Mouse (Mus musculus): ENCODE results near the gene Slc6a21.
"Not testable (repeated sequence)": the region's sequence is repeated elsewhere in the genome, so short reads cannot be mapped to it uniquely, and the experiment has no call there.

Gene Slc6a21

GRCm38 (mm10) chr7:45255822-45256221 is 21.5 kb upstream of the Slc6a21 start:
- DNase-seq (ENCODE audit: low read depth) = not testable (repeated sequence)

GRCm38 (mm10) chr7:45257063-45257840 is 20.1 kb upstream of the Slc6a21 start:
- DNase-seq (ENCODE audit: low read depth) = no peak

DNA sequence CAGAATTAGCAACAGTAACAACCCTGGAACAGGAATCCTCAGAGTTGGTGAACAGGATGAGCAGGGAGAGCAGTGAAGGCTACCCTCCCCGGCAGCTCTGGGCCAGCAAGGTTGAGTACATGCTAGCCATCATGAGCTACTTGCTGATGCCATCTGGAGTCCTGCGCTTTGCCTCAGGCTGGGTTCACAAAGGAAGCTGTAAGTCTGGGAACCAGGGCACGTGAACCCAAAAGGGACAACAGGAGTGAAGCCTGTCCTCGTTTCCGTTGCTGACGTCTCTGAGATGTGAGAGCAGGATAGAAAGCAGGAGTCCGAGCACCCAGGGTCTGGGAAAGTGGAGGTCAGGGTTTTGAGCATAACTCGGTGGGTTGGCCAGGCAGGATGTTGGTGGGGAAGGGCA is 18.0 kb upstream of the Slc6a21 start:
- no peak for DNase-seq (ENCODE audit: low read depth)

- DNase-seq (ENCODE audit: low read depth) = no peak
These were observed 15.0 kb upstream of the Slc6a21 start for GRCm38 (mm10) chr7:45262266-45262665.

DNA sequence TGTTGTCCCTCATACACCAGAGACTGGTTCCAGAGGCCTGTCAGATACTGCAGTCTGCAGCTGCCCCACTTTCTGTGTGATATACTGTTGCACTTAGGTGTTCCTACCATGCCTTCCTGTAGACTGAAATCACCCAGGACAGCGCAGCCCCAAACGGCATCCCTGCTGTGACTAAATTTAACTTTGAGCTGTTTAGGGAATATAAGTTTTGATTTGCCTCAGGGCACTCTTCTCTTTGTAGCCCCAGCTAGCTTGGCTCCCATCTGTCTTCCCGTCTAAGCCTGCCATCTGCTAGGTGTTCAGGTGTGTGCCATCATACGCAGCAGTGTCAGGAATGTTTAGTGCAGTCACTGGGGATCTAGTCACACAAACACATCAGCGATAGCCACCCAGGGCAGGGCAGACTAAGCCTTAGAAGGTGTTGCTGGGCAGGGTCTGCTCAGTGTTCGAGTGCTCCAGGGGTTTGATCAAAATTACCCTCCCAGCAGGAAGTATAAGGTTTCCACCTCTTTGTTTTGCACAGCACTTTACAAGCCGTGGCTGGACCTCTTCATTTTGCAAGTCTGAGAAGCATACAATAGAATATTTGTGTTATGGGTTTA is 14.2 kb upstream of the Slc6a21 start:
- no peak for DNase-seq (ENCODE audit: low read depth)

DNA sequence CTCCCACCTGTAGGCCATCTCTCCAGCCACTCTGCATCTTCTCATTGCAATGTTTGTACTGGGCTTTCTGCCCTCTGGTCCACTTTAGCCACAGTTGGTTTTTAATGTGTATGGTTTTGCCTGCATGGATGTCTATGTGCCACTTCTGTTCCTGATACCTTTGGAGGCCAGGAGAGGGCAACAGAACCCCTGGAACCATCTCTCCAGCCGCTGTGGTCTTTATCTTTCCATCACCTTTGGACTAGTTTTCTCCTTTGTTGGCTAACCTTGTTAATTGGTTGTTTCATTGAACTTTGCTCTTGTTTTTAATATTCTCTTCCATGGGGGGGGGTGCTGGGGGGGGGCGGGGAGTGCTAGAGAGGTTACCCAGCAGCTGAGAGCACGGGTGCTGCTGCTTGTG is 13.0 kb upstream of the Slc6a21 start:
- DNase-seq (ENCODE audit: low read depth) = no peak

DNA sequence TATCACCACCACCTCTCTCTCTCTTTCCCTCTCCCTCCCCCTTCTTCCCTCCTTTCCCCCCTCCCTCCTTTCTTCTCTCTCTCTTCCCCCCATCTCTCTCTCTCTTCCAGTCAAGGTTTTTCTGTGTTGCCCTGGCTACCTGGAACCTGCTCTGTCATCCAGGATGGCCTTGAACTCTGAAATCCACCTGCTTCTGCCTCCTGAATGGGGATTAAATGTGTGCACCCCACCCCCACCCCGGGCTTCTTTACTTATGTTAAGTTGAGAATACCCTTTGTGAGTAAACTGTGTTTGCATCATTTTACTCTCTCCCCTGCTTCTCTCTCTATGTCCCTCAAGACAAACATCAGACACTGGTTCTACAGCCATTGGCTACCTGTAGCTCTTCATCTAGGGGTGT is 11.8 kb upstream of the Slc6a21 start:
- no peak for DNase-seq (ENCODE audit: low read depth)

- DNase-seq (ENCODE audit: low read depth) = no peak
These were observed 4.4 kb upstream of the Slc6a21 start for GRCm38 (mm10) chr7:45272786-45273412.

- no peak for DNase-seq (ENCODE audit: low read depth)
These were observed 3.6 kb upstream of the Slc6a21 start for GRCm38 (mm10) chr7:45273672-45274071.

GRCm38 (mm10) chr7:45286486-45286885 is 9.2 kb downstream of the Slc6a21 start:
- DNase-seq (ENCODE audit: low read depth) = no peak

- DNase-seq (ENCODE audit: low read depth) = no peak
These were observed 19.3 kb downstream of the Slc6a21 start for GRCm38 (mm10) chr7:45296626-45297025.

DNA sequence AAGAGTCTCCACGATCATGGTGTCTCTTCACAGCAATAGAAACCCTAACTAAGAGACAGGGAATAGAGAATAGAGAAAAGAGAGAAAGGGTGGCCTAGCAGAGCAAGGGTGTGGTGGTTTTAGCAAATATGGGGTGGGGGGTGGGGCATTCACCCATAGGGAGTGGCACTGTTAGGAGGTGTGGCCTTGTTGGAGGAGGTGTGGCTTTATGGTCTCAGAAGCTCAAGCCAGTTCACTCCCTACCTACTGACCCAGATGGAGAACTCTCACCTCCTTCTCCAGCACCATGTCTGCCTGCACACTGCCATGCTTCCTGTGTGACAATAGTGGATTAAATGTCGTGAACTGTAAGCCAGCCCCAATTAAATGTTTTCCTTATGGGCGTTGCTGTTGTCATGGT is 20.2 kb downstream of the Slc6a21 start:
- no peak for DNase-seq (ENCODE audit: low read depth)

DNA sequence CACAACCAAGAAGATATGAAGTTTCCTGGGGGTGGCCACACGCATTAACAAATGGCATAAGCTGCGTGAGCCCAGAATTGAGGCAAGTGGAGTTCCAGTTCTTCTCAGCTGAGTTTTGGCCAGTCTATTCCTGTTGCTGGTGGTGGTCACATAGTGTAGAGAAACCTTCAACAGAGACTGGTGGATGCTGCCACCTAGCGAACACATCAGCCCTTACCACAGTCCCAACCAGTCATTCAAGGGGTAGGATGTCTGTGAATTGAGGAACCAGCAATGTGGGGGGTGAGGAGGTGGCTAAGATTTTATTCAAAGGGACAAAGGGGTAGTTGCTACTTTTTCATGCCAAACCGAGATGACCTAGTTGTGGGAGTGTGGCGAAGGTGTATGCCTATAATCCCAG is 22.4 kb downstream of the Slc6a21 start:
- peak; percentile 79 for DNase-seq (ENCODE audit: low read depth)

DNA sequence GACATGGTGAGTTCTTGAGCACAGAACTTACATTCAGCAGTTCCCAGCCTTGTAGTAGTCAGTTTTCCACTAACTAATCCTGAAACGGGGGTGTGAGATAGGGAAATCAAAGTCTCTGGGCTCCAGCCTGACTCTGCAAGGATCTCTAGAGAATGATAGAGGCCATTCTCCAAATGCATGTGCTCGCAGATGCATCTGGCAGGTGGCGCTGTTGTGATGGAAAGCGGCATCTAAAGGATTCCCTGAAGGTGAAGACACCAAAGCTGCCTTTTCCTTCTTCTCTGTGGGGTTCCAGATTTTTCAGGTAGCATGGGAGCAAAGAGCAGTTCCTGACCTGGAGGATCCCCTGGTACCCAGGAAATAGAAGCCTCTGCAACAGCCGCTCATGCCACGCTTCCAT is 23.0 kb downstream of the Slc6a21 start:
- no peak for DNase-seq (ENCODE audit: low read depth)

- DNase-seq (ENCODE audit: low read depth) = no peak
These were observed 25.3 kb downstream of the Slc6a21 start for GRCm38 (mm10) chr7:45302626-45303025.

DNA sequence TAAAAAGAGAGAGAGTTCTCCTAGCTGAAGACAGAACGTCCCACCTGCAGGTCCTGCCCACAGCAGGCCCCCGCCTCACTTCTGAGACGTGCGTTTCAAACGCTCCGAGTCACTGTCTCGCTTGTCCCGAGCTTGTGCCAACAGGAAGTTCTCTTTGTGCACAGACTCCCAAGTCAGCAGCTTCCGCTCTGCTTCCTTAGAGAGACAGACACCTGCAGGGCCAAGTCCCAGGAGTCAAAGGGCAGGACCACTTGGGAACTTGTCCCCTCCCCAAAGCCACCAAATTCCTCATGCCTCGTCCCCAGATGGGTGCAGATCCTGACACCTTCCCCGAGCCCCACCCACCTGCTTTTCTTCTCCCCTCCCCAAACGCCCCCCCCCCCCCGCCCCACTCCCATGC is 27.6 kb downstream of the Slc6a21 start:
- no peak for DNase-seq (ENCODE audit: low read depth)

DNA sequence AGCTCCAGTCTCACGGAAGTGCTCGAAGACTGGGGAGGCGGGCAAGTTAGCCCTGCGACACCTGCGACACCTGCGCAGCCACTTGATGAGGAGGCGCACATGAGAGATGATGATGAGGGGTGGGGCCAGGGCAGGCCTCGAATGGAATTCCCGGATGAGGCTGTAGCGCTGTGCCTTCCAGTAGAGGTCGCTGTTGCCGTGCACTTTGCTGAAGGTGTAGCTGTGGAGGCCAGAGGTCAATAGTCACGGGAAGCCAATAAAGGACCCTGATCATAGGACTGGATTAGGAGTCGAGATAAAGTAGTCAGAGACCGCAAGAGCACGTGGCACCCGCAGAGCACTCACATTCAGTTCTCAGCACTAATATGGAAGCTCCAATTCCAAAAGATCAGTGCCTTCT is 28.0 kb downstream of the Slc6a21 start:
- peak; percentile 67 for DNase-seq (ENCODE audit: low read depth)

- DNase-seq (ENCODE audit: low read depth) = no peak
These were observed 31.4 kb downstream of the Slc6a21 start for GRCm38 (mm10) chr7:45308551-45309240.

DNA sequence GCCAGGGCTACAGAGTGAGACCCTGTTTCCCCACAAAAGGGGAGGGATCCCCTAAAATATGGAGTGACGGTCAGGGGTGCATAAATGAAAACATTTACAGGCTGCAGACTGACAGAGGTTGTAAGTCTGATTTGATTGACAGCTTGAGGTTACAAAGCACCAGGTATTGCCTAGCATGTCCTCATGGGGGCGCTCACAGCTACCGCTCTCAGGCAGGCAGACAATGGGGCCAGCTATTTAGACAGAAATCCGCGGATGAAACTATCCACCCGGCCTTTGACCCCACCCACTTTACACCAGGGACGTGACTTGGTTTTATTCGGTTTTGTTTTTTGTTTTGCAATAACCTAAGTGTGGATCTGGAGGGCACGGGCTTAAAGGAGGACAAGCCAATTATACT is 32.1 kb downstream of the Slc6a21 start:
- peak; percentile 67 for DNase-seq (ENCODE audit: low read depth)

- no peak for DNase-seq (ENCODE audit: low read depth)
These were observed 34.7 kb downstream of the Slc6a21 start for GRCm38 (mm10) chr7:45312023-45312422.

DNA sequence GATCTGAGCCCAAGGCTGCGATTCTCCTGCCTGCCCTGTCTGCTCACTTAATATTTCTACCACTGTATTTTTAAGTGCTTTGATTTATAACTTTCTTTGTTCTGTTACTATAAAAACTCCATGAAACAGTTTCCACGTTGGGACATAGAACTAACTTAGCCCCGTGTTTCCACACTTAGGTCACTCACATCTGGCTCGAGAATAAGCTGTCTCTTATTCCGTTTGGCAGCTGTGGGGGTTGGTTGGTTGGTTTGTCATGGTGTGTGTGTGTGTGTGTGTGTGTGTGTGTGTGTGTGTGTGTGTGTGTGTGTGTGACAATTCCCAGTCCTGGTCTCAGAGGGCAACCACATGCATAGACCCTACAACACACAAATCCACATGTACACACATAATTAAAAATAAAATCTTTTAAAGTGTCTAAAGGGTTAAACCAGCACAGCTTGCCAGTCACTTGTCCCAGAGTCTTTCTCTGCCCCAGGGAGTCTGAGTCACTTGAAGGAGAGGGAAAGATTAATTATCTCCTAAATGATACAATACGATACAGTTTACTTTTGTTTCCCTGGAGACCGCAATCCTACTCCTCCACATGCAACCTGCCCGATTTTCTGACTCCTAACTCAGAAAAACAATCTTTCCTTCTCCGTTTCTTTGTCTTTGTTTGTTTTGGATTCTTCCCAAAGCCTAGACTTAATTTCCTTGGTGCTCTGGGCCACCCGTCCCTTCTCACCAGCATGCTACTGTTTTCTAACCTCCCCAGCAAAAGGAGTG is 35.6 kb downstream of the Slc6a21 start:
- DNase-seq (ENCODE audit: low read depth) = no peak

DNA sequence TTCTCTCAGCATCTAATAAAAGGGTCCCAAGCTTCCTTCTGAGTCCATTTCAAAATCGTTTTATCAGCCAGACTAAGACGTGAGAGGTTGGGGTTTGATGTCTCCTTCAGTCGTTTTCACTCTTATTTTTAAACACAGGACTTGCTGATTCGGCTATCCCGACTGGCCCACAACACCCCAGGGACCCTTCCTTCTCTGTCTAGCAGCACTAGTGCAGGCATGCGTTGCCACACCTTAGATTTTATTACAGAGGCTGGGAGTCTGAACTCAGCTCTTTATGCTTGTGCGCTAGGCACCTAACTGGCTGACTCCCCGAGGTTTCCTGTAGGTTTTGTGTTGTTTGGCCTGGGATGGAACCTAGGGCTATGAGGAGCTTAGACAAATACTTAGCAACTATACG is 36.2 kb downstream of the Slc6a21 start:
- no peak for DNase-seq (ENCODE audit: low read depth)
